Mouse (Mus musculus): Measurements from ENCODE around the gene Gtf3a. TPM values are rescaled to one million over a fixed set of nuclear protein-coding genes. Genes with fewer than 3 reads are reported as not detected.

Gtf3a gene
- total and polyA plus RNA-seq, 3 experiments, result 18.4 to 19.2 (median 19.2) TPM

GRCm38 (mm10) chr5:146963937-146964278, 15.5 kb downstream of the Gtf3a start:
- Histone ChIP-seq H3K79me2 (replicated peaks; ENCODE audit: control insufficient read depth, insufficient read depth, low read length) (no peaks in the 10 kb centered on the region), H3K36me3 (ENCODE audit: control insufficient read depth, insufficient read depth, low read length) (no peaks in the 10 kb centered on the region), H3K9ac (ENCODE audit: low read depth, low read length) (peak overlapping the region; percentile 48), H3K27ac (peak overlapping the region; percentile 62), H3K4me3 (peak overlapping the region; percentile 76), H3K4me1 (ENCODE audit: control insufficient read depth, insufficient read depth, low read length) (peaks cover 7% of the 10 kb centered on the region), H3K27me3 (ENCODE audit: control insufficient read depth, insufficient read depth, low read length) (no peaks in the 10 kb centered on the region)
- TF ChIP-seq POLR2A (IDR thresholded peaks at IDR 0.05; ENCODE audit: insufficient read depth, low read depth, low read length) (no peak), CTCF (IDR thresholded peaks at IDR 0.05) (no peak), EP300 (IDR thresholded peaks at IDR 0.05; ENCODE audit: insufficient read depth, low read depth, low read length) (no peak)
- 57% methylated on average over 8 of the region's 8 CpGs for WGBS
- DNase-seq, result peak in 1 of 2 experiments; percentile 39
- intact Hi-C loops (cut with DNase I), result loop anchor here (1.0 to 10.0 kb wide), 3 partner anchors 15 to 119 kb away; partner anchors contain the start of genes Lnx2, Polr1d and Rasl11a

GRCm38 (mm10) chr5:146968695-146969393, 20.4 kb downstream of the Gtf3a start:
- Histone ChIP-seq H3K79me2 (replicated peaks; ENCODE audit: control insufficient read depth, insufficient read depth, low read length) (no peaks in the 10 kb centered on the region), H3K27me3 (ENCODE audit: control insufficient read depth, insufficient read depth, low read length) (no peaks in the 10 kb centered on the region), H3K36me3 (ENCODE audit: control insufficient read depth, insufficient read depth, low read length) (no peaks in the 10 kb centered on the region), H3K4me3 (no peak overlapping the region), H3K9ac (ENCODE audit: low read depth, low read length) (no peak overlapping the region), H3K27ac (no peak overlapping the region), H3K4me1 (ENCODE audit: control insufficient read depth, insufficient read depth, low read length) (peaks cover 3% of the 10 kb centered on the region; the same call in 1 of the 2 replicates)
- intact Hi-C loops (cut with DNase I), result loop anchor here (10.0 kb wide), 1 partner anchor 124 kb away; the partner anchor contains the start of gene Rasl11a
- no peak for DNase-seq
- no peak for TF ChIP-seq EP300 (IDR thresholded peaks at IDR 0.05; ENCODE audit: insufficient read depth, low read depth, low read length)
- TF ChIP-seq CTCF (IDR thresholded peaks at IDR 0.05), result no peak
- TF ChIP-seq POLR2A (IDR thresholded peaks at IDR 0.05; ENCODE audit: insufficient read depth, low read depth, low read length), result no peak
- 77% methylated on average over 13 of the region's 13 CpGs for WGBS

GRCm38 (mm10) chr5:146971776-146972561, 23.5 kb downstream of the Gtf3a start:
- intact Hi-C loops (cut with DNase I), result no loop called here
- Histone ChIP-seq H3K4me1 (ENCODE audit: control insufficient read depth, insufficient read depth, low read length) (no peaks in the 10 kb centered on the region), H3K36me3 (ENCODE audit: control insufficient read depth, insufficient read depth, low read length) (no peaks in the 10 kb centered on the region), H3K4me3 (no peak overlapping the region), H3K27me3 (ENCODE audit: control insufficient read depth, insufficient read depth, low read length) (no peaks in the 10 kb centered on the region), H3K79me2 (replicated peaks; ENCODE audit: control insufficient read depth, insufficient read depth, low read length) (no peaks in the 10 kb centered on the region), H3K27ac (no peak overlapping the region), H3K9ac (ENCODE audit: low read depth, low read length) (no peak overlapping the region)
- no peak for TF ChIP-seq CTCF (IDR thresholded peaks at IDR 0.05)
- no peak for TF ChIP-seq POLR2A (IDR thresholded peaks at IDR 0.05; ENCODE audit: insufficient read depth, low read depth, low read length)
- TF ChIP-seq EP300 (IDR thresholded peaks at IDR 0.05; ENCODE audit: insufficient read depth, low read depth, low read length), result no peak
- DNase-seq, result no peak
- WGBS, result 58% methylated on average over 10 of the region's 10 CpGs

GRCm38 (mm10) chr5:146973353-146973752, 24.9 kb downstream of the Gtf3a start:
- Histone ChIP-seq H3K36me3 (ENCODE audit: control insufficient read depth, insufficient read depth, low read length) (no peaks in the 10 kb centered on the region), H3K27ac (no peak overlapping the region), H3K9ac (ENCODE audit: low read depth, low read length) (no peak overlapping the region), H3K4me1 (ENCODE audit: control insufficient read depth, insufficient read depth, low read length) (no peaks in the 10 kb centered on the region), H3K27me3 (ENCODE audit: control insufficient read depth, insufficient read depth, low read length) (no peaks in the 10 kb centered on the region), H3K4me3 (no peak overlapping the region), H3K79me2 (replicated peaks; ENCODE audit: control insufficient read depth, insufficient read depth, low read length) (no peaks in the 10 kb centered on the region)
- intact Hi-C loops (cut with DNase I), result no loop called here
- DNase-seq, result no peak
- TF ChIP-seq POLR2A (IDR thresholded peaks at IDR 0.05; ENCODE audit: insufficient read depth, low read depth, low read length) (no peak), CTCF (IDR thresholded peaks at IDR 0.05) (no peak), EP300 (IDR thresholded peaks at IDR 0.05; ENCODE audit: insufficient read depth, low read depth, low read length) (no peak)
- WGBS, result 87% methylated on average over 9 of the region's 9 CpGs

GRCm38 (mm10) chr5:146973858-146974780, 25.7 kb downstream of the Gtf3a start:
- Histone ChIP-seq H3K36me3 (ENCODE audit: control insufficient read depth, insufficient read depth, low read length) (no peaks in the 10 kb centered on the region), H3K9ac (ENCODE audit: low read depth, low read length) (no peak overlapping the region), H3K27ac (no peak overlapping the region), H3K4me1 (ENCODE audit: control insufficient read depth, insufficient read depth, low read length) (no peaks in the 10 kb centered on the region), H3K79me2 (replicated peaks; ENCODE audit: control insufficient read depth, insufficient read depth, low read length) (no peaks in the 10 kb centered on the region), H3K27me3 (ENCODE audit: control insufficient read depth, insufficient read depth, low read length) (no peaks in the 10 kb centered on the region), H3K4me3 (no peak overlapping the region)
- WGBS, result 73% methylated on average over 25 of the region's 25 CpGs
- TF ChIP-seq CTCF (IDR thresholded peaks at IDR 0.05) (no peak), EP300 (IDR thresholded peaks at IDR 0.05; ENCODE audit: insufficient read depth, low read depth, low read length) (no peak), POLR2A (IDR thresholded peaks at IDR 0.05; ENCODE audit: insufficient read depth, low read depth, low read length) (no peak)
- no peak for DNase-seq
- intact Hi-C loops (cut with DNase I), result no loop called here

Measured in heart, adult 2 months (tissue).